Mouse (Mus musculus): Measurements from ENCODE around the gene Abcg1. TPM values are rescaled to one million over a fixed set of nuclear protein-coding genes. Genes with fewer than 3 reads are reported as not detected.

Abcg1 gene
- polyA plus RNA-seq, 1 experiment: 0.05 TPM

GRCm38 (mm10) chr17:31026986-31027385 lies 30.5 kb upstream of the Abcg1 start:
- H3K4me3 ChIP-seq (replicated peaks): no peak overlapping the region
- TF ChIP-seq GATA1 (IDR thresholded peaks at IDR 0.05; ENCODE audit: low read length) (no peak), TAL1 (IDR thresholded peaks at IDR 0.05; ENCODE audit: low read length) (no peak)

DNA sequence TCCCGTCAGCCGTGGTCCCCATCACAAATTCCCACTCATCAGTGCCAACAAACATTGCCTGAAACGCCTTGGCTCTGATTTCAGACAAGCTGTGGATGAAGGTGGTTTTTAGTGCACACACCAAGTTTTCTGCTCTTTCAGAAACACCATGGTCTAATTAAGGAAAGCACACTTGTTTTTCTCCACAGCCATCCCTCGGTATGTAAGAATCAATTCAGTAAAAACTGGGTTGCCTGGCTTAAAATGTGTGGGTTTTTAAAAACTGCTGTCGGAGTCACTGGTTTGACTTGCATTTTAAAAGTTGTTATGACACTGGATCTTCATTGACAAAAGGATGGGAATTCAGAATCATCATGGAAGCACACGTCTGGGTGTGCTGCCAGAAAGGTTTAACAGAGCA lies 29.8 kb upstream of the Abcg1 start:
- Histone ChIP-seq H3K27me3 (ENCODE audit: control insufficient read depth) (no peaks in the 10 kb centered on the region), H3K36me3 (ENCODE audit: control insufficient read depth) (peaks cover 6% of the 10 kb centered on the region), H3K4me3 (replicated peaks) (no peak overlapping the region), H3K9me3 (ENCODE audit: control insufficient read depth, low read length) (peaks cover 9% of the 10 kb centered on the region), H3K4me1 (ENCODE audit: control insufficient read depth) (peaks cover 28% of the 10 kb centered on the region)
- no peak for TF ChIP-seq TAL1 (IDR thresholded peaks at IDR 0.05; ENCODE audit: low read length)
- no peak for TF ChIP-seq GATA1 (IDR thresholded peaks at IDR 0.05; ENCODE audit: low read length)

More at GRCm38 (mm10) chr17:31026986-31027385, 30.5 kb upstream of the Abcg1 start:
- peaks cover 1% of the 10 kb centered on the region for H3K36me3 ChIP-seq (ENCODE audit: control insufficient read depth)
- H3K27me3 ChIP-seq (ENCODE audit: control insufficient read depth): no peaks in the 10 kb centered on the region
- peaks cover 24% of the 10 kb centered on the region for H3K4me1 ChIP-seq (ENCODE audit: control insufficient read depth)
- peaks cover 4% of the 10 kb centered on the region for H3K9me3 ChIP-seq (ENCODE audit: control insufficient read depth, low read length)

DNA sequence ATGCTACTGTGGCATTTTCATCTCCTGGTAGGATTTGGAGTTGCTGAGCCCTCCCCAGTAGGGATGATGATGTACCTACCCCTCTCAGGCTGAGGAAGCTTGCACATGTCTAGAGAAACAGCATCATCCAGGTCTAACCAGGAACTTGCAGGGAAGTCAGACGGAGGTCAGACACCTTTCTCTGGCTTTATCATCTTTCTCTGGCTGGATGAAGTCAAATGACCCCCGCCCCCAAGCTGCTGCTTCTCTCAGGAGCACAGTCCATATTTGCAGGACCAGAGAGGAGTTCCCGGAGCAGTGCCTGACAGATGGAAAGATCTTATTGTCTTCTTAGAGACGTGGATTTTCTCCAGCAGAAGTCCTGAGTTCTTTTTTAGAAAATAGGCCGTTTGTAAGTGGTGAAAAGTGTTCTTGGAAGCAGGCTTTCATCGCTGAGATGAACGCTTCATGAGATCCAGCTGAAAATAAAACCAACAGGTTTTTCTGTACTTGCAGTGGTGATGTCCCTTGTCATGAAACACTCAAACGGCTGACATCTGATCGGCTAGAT lies 28.6 kb upstream of the Abcg1 start:
- Histone ChIP-seq H3K4me1 (ENCODE audit: control insufficient read depth) (peaks cover 35% of the 10 kb centered on the region), H3K36me3 (ENCODE audit: control insufficient read depth) (peaks cover 6% of the 10 kb centered on the region), H3K4me3 (replicated peaks) (no peak overlapping the region), H3K9me3 (ENCODE audit: control insufficient read depth, low read length) (peaks cover 9% of the 10 kb centered on the region), H3K27me3 (ENCODE audit: control insufficient read depth) (no peaks in the 10 kb centered on the region)
- TF ChIP-seq TAL1 (IDR thresholded peaks at IDR 0.05; ENCODE audit: low read length) (no peak), GATA1 (IDR thresholded peaks at IDR 0.05; ENCODE audit: low read length) (no peak)

- H3K27me3 ChIP-seq (ENCODE audit: control insufficient read depth): no peaks in the 10 kb centered on the region
- H3K36me3 ChIP-seq (ENCODE audit: control insufficient read depth): peaks cover 6% of the 10 kb centered on the region
- no peak overlapping the region for H3K4me3 ChIP-seq (replicated peaks)
- TF ChIP-seq TAL1 (IDR thresholded peaks at IDR 0.05; ENCODE audit: low read length) (no peak), GATA1 (IDR thresholded peaks at IDR 0.05; ENCODE audit: low read length) (no peak)
- H3K4me1 ChIP-seq (ENCODE audit: control insufficient read depth): peaks cover 35% of the 10 kb centered on the region
- H3K9me3 ChIP-seq (ENCODE audit: control insufficient read depth, low read length): peaks cover 9% of the 10 kb centered on the region
These were observed 28.1 kb upstream of the Abcg1 start for GRCm38 (mm10) chr17:31029407-31029806.

DNA sequence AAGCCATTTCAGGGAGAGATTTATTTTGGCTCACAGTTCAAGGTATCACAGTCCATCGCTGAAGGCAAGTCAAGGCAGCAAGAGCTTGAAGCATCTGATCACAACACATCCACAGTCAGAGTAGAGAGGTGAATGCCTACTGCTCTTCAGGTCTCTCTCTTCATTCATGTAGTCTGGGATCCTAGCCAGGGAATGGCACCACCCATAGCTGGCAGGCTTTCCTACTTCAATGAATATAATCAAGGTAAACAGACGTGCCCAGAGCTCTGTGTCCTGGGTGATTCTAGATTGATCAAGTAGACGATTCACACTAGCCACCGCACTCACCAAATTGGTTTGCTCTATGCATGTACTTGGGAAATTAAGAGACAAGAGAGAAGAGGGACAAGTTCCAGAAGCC lies 25.1 kb upstream of the Abcg1 start:
- peaks cover 6% of the 10 kb centered on the region for H3K36me3 ChIP-seq (ENCODE audit: control insufficient read depth)
- TF ChIP-seq GATA1 (IDR thresholded peaks at IDR 0.05; ENCODE audit: low read length): no peak
- TF ChIP-seq TAL1 (IDR thresholded peaks at IDR 0.05; ENCODE audit: low read length): no peak
- H3K4me3 ChIP-seq (replicated peaks): no peak overlapping the region
- H3K9me3 ChIP-seq (ENCODE audit: control insufficient read depth, low read length): peaks cover 9% of the 10 kb centered on the region
- peaks cover 49% of the 10 kb centered on the region for H3K4me1 ChIP-seq (ENCODE audit: control insufficient read depth)
- no peaks in the 10 kb centered on the region for H3K27me3 ChIP-seq (ENCODE audit: control insufficient read depth)

- Histone ChIP-seq H3K36me3 (ENCODE audit: control insufficient read depth) (peaks cover 6% of the 10 kb centered on the region), H3K9me3 (ENCODE audit: control insufficient read depth, low read length) (peaks cover 9% of the 10 kb centered on the region), H3K4me3 (replicated peaks) (peak overlapping the region; percentile 30), H3K27me3 (ENCODE audit: control insufficient read depth) (no peaks in the 10 kb centered on the region), H3K4me1 (ENCODE audit: control insufficient read depth) (peaks cover 53% of the 10 kb centered on the region)
- TF ChIP-seq TAL1 (IDR thresholded peaks at IDR 0.05; ENCODE audit: low read length) (no peak), GATA1 (IDR thresholded peaks at IDR 0.05; ENCODE audit: low read length) (no peak)
These were observed 24.2 kb upstream of the Abcg1 start for GRCm38 (mm10) chr17:31033251-31033650.

- H3K4me3 ChIP-seq (replicated peaks): peak overlapping the region; percentile 7
- H3K9me3 ChIP-seq (ENCODE audit: control insufficient read depth, low read length): peaks cover 9% of the 10 kb centered on the region
- H3K36me3 ChIP-seq (ENCODE audit: control insufficient read depth): peaks cover 6% of the 10 kb centered on the region
- TF ChIP-seq TAL1 (IDR thresholded peaks at IDR 0.05; ENCODE audit: low read length): peak; percentile 63
- TF ChIP-seq GATA1 (IDR thresholded peaks at IDR 0.05; ENCODE audit: low read length): peak; percentile 72
- no peaks in the 10 kb centered on the region for H3K27me3 ChIP-seq (ENCODE audit: control insufficient read depth)
- peaks cover 56% of the 10 kb centered on the region for H3K4me1 ChIP-seq (ENCODE audit: control insufficient read depth)
These were observed 23.3 kb upstream of the Abcg1 start for GRCm38 (mm10) chr17:31034165-31034564.

GRCm38 (mm10) chr17:31034674-31035356 lies 22.7 kb upstream of the Abcg1 start:
- H3K4me3 ChIP-seq (replicated peaks): no peak overlapping the region
- peaks cover 60% of the 10 kb centered on the region for H3K4me1 ChIP-seq (ENCODE audit: control insufficient read depth)
- peaks cover 6% of the 10 kb centered on the region for H3K36me3 ChIP-seq (ENCODE audit: control insufficient read depth)
- H3K27me3 ChIP-seq (ENCODE audit: control insufficient read depth): no peaks in the 10 kb centered on the region
- peaks cover 9% of the 10 kb centered on the region for H3K9me3 ChIP-seq (ENCODE audit: control insufficient read depth, low read length)
- no peak for TF ChIP-seq TAL1 (IDR thresholded peaks at IDR 0.05; ENCODE audit: low read length)
- TF ChIP-seq GATA1 (IDR thresholded peaks at IDR 0.05; ENCODE audit: low read length): no peak

- Histone ChIP-seq H3K27me3 (ENCODE audit: control insufficient read depth) (no peaks in the 10 kb centered on the region), H3K36me3 (ENCODE audit: control insufficient read depth) (peaks cover 6% of the 10 kb centered on the region), H3K4me1 (ENCODE audit: control insufficient read depth) (peaks cover 51% of the 10 kb centered on the region), H3K9me3 (ENCODE audit: control insufficient read depth, low read length) (peaks cover 8% of the 10 kb centered on the region), H3K4me3 (replicated peaks) (no peak overlapping the region)
- no peak for TF ChIP-seq TAL1 (IDR thresholded peaks at IDR 0.05; ENCODE audit: low read length)
- no peak for TF ChIP-seq GATA1 (IDR thresholded peaks at IDR 0.05; ENCODE audit: low read length)
These were observed 21.2 kb upstream of the Abcg1 start for GRCm38 (mm10) chr17:31036168-31036876.

Data from erythroblast, embryonic 14.5 days (primary cell).